Mouse (Mus musculus) inflammation-experienced regulatory T-cells, adult 16 weeks (primary cell): ENCODE measurements around the gene Gclm. TPM values are rescaled to one million over a fixed set of nuclear protein-coding genes. Genes with fewer than 3 reads are reported as not detected.

Source experiments
- polyA plus RNA-seq: library from polyadenylated mRNA; unstranded; fragments of 100-300 nt; shearing (Covaris generic); gene quantifications from one replicate; pipeline ENCODE4 v1.2.1, GENCODE M21; 2017

The Gclm gene
- polyA plus RNA-seq, result 3.1 TPM

DNA sequence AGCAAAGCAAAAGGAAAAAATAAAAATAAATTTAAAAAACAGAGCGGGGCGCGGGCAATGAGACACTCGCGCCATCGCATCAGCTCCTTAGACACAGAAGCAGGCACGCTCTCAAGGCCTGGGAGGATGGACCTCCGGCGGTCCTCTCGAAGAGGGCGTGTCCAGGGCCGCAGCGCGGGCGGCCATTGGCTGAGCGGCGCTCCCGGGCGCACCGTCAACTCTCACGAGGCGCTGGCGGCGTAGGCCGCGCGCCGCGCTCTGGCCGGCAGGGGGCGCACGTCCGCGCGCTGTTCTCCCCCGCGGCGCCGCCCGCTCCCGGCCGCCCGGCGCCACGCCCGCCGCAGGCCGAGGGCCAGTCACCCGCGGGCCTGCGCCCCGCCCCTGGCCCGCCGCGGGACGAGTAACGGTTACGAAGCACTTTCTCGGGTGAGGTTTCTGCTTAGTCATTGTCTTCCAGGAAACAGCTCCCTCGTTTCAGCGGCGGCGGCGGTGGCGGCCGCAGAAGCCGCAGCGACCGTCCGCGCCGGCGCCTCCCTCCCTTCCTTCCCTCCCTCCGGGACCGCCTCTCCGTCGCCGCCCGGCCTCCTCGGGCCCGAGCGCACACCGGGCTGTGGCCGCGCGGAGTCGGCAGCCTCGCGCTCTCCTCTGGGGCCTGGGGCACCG, at the start of gene Gclm:
Gene Gclm, plus strand, starts transcription at position 343 of the 663 bp plus-strand sequence.

DNA sequence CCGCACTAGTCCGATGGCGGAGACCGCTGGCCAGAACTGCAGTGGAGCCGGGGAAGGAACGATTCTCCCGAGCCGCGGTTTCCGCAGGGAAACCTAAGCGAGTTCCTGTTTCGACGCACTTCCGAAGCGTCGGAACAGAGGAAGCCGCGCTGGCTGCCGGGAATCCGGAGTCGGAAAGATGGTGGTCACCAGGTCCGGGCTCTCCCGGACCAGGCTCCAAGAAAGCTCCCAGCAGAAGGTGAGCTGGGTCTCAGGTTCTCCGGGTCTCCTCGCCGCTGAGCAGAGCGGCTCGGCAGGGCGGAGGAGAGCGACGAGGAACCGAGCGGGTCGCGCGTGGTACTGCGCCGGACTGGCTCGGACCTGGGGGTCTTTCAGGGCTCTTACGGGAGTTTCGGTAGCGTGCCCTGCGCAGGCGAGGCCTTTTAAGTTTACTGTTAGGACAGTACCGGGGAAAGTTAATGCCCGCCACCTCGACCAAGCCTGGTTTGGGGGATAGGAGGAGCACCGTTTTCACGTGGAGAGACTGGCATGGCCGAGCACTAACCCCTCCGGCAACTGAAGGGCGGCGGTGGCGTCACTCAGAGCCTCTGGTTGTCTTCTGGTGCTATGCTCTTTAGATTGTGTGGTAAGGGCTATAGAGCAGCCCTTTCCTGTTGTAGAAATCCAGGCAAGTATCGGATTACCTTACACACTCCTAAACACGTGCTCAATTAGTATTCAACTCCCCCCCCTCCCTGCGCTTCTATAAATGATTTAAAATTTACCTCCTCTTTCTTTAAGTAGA, 29.1 kb downstream of the Gclm start, which contains the start of gene Dnttip2:
Gene Dnttip2, plus strand, starts transcription at position 148 of the 784 bp plus-strand sequence.

DNA sequence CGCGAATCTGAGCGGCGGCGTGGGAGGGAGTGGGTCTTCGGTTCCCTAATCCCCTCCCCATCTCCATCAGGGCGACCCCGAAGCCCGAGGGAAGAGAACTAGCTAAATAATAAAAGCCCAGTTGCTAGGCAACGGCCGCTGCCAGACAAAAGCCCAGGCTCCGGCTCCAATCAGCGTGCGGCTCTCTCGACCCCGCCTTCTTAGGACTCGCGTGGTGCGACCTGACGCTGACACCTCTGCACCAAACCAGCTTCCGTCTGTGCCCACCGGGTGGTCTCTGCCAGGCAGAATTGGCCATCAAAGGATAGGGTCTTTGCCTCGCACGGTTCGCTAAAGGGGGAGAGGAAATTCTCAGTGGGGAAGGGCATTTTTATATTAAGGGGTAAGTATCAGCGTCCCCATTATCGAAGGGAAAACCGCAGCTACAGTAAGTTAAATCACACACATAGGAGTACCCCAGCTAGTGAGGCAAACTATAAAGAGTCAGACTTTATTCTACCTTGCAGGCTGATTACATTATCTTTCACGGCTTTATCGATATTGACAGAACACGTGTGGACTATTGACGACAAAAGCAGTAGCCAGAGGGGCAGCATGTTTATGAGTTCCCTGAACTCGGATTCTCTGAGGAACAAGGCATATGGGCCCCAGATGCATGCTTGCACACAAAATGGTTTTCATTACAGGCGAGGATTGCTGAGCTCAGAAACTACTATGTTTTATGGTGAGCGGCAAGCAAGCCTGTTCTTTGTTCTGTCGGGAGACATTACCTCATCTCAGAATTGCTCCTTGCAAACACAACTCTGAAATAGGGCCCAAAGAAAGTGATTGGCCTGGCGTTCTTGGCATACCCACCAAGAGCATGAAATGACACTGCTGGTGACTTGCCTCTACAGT, 48.8 kb downstream of the Gclm start, which contains the start of gene Bcar3:
Gene Bcar3, plus strand, starts transcription at position 183 of the 897 bp plus-strand sequence.

Other genes starting within 250 kb of the Gclm start
- not detected for gene Abca4, start 201.1 kb upstream of the Gclm start, polyA plus RNA-seq
- gene Dnttip2, start 28.8 kb downstream of the Gclm start, polyA plus RNA-seq, result 113 TPM
- gene Bcar3, start 48.6 kb downstream of the Gclm start, polyA plus RNA-seq, result 0.32 TPM